Comparison of ENCODE assay signal across 24 mouse cellular contexts in genomic region chr14:8789348-8789747, GRCm38 (mm10).
DNase-seq lines count a peak whose midpoint lies in the region; ATAC-seq and TF ChIP-seq lines count a peak whose summit lies in the region.
"Had no signal": no experiment of that assay in that cellular context is flagged by ENCODE, and none has a peak within 500 bp of the region (broad histone marks: within the 10 kb centered on the region; RNA-seq: fewer than 3 reads in every experiment).

No protein-coding gene starts in this region.

- no peak overlapping the region for H3K4me2 ChIP-seq in forebrain, postnatal 0 days (ENCODE audit: low read depth)
- no peak overlapping the region for H3K4me2 ChIP-seq in forebrain, embryonic 16.5 days (ENCODE audit: low read length)
- no peak overlapping the region for H3K4me2 ChIP-seq in intestine, embryonic 15.5 days (replicated peaks)
- no peak overlapping the region for H3K4me2 ChIP-seq in intestine, postnatal 0 days (replicated peaks; ENCODE audit: low read depth)
- H3K4me2 ChIP-seq: forebrain, embryonic 12.5 days; heart, embryonic 13.5 days; liver, embryonic 12.5 days; lung, embryonic 15.5 days had no signal

- H3K36me3 ChIP-seq in forebrain, postnatal 0 days (ENCODE audit: insufficient read depth): no peaks in the 10 kb centered on the region
- H3K36me3 ChIP-seq in forebrain, embryonic 16.5 days (ENCODE audit: control insufficient read depth, insufficient read depth): no peaks in the 10 kb centered on the region
- no peaks in the 10 kb centered on the region for H3K36me3 ChIP-seq in intestine, embryonic 15.5 days
- H3K36me3 ChIP-seq in intestine, postnatal 0 days (ENCODE audit: control insufficient read depth, insufficient read depth): no peaks in the 10 kb centered on the region
- H3K36me3 ChIP-seq: forebrain, embryonic 12.5 days; heart, embryonic 13.5 days; hindbrain, embryonic 10.5 days; liver, embryonic 12.5 days; lung, embryonic 15.5 days; midbrain, embryonic 10.5 days had no signal

- DNase-seq in forebrain, postnatal 0 days: no peak
- peak; percentile 1 for DNase-seq in 3134 (ENCODE audit: extremely low read depth, insufficient read length, low spot score)
- DNase-seq in brain, adult 2 months (ENCODE audit: low read depth, low spot score): peak; percentile 4
- DNase-seq in embryo, embryonic 10.5 days (ENCODE audit: low spot score): no peak
- DNase-seq: adrenal gland, postnatal 25 days; cerebellum, adult 11 months; cerebellum, adult 9-11 months; gastrocnemius, postnatal 10 days; kidney, adult 18-20 months; kidney, postnatal 10 days; right cerebral cortex, postnatal 4 days; thymus, postnatal 25 days had no signal

- no peaks in the 10 kb centered on the region for H3K27me3 ChIP-seq in forebrain, postnatal 0 days (ENCODE audit: insufficient read depth, low read length)
- no peaks in the 10 kb centered on the region for H3K27me3 ChIP-seq in forebrain, embryonic 16.5 days (replicated peaks; ENCODE audit: control insufficient read depth, insufficient read depth, low read length)
- no peaks in the 10 kb centered on the region for H3K27me3 ChIP-seq in intestine, embryonic 15.5 days (replicated peaks)
- no peaks in the 10 kb centered on the region for H3K27me3 ChIP-seq in intestine, postnatal 0 days (replicated peaks; ENCODE audit: control insufficient read depth, insufficient read depth, low read length)
- H3K27me3 ChIP-seq: forebrain, embryonic 12.5 days; heart, embryonic 13.5 days; liver, embryonic 12.5 days; lung, embryonic 15.5 days had no signal

- H3K9ac ChIP-seq in forebrain, postnatal 0 days: no peak overlapping the region
- no peak overlapping the region for H3K9ac ChIP-seq in forebrain, embryonic 16.5 days (replicated peaks; ENCODE audit: low read depth, low read length)
- no peak overlapping the region for H3K9ac ChIP-seq in intestine, embryonic 15.5 days
- H3K9ac ChIP-seq in intestine, postnatal 0 days (ENCODE audit: low read depth, low read length): no peak overlapping the region
- H3K9ac ChIP-seq: forebrain, embryonic 12.5 days; heart, embryonic 13.5 days; liver, embryonic 12.5 days; lung, embryonic 15.5 days had no signal

- no peaks in the 10 kb centered on the region for H3K9me3 ChIP-seq in forebrain, postnatal 0 days (ENCODE audit: low read length)
- H3K9me3 ChIP-seq in forebrain, embryonic 16.5 days (ENCODE audit: control insufficient read depth, low read length): no peaks in the 10 kb centered on the region
- H3K9me3 ChIP-seq in intestine, embryonic 15.5 days: no peaks in the 10 kb centered on the region
- no peaks in the 10 kb centered on the region for H3K9me3 ChIP-seq in intestine, postnatal 0 days (ENCODE audit: control insufficient read depth)
- H3K9me3 ChIP-seq: forebrain, embryonic 12.5 days; heart, embryonic 13.5 days; hindbrain, embryonic 10.5 days; liver, embryonic 12.5 days; lung, embryonic 15.5 days; midbrain, embryonic 10.5 days had no signal

- TF ChIP-seq CTCF in forebrain, postnatal 0 days (IDR thresholded peaks at IDR 0.05; ENCODE audit: low read depth): no peak
- TF ChIP-seq CTCF in intestine, postnatal 0 days (IDR thresholded peaks at IDR 0.05; ENCODE audit: low read depth): no peak

- H3K4me3 ChIP-seq in forebrain, postnatal 0 days (ENCODE audit: low read depth, low read length): no peak overlapping the region
- H3K4me3 ChIP-seq in forebrain, embryonic 16.5 days (replicated peaks; ENCODE audit: low read length): no peak overlapping the region
- no peak overlapping the region for H3K4me3 ChIP-seq in intestine, embryonic 15.5 days (replicated peaks)
- H3K4me3 ChIP-seq in intestine, postnatal 0 days (ENCODE audit: low read depth, low read length): no peak overlapping the region
- H3K4me3 ChIP-seq: erythroblast, embryonic 14.5 days; forebrain, embryonic 12.5 days; heart, embryonic 13.5 days; hindbrain, embryonic 10.5 days; liver, embryonic 12.5 days; lung, embryonic 15.5 days; midbrain, embryonic 10.5 days had no signal

- WGBS in forebrain, postnatal 0 days: 74% methylated on average over 1 of the region's 1 CpGs
- 81% methylated on average over 1 of the region's 1 CpGs for WGBS in forebrain, embryonic 16.5 days
- WGBS in intestine, embryonic 15.5 days: 34% methylated on average over 1 of the region's 1 CpGs
- 22% methylated on average over 1 of the region's 1 CpGs for WGBS in intestine, postnatal 0 days

- no peak overlapping the region for H3K27ac ChIP-seq in forebrain, postnatal 0 days (ENCODE audit: low read depth, low read length)
- H3K27ac ChIP-seq in forebrain, embryonic 16.5 days (ENCODE audit: low read length): no peak overlapping the region
- H3K27ac ChIP-seq in intestine, embryonic 15.5 days: no peak overlapping the region
- H3K27ac ChIP-seq in intestine, postnatal 0 days (ENCODE audit: low read depth, low read length): no peak overlapping the region
- H3K27ac ChIP-seq: forebrain, embryonic 12.5 days; hindbrain, embryonic 10.5 days; hindbrain, postnatal 0 days; liver, embryonic 12.5 days; lung, embryonic 15.5 days; midbrain, embryonic 10.5 days had no signal

- no peaks in the 10 kb centered on the region for H3K4me1 ChIP-seq in forebrain, postnatal 0 days (ENCODE audit: insufficient read depth)
- H3K4me1 ChIP-seq in forebrain, embryonic 16.5 days (replicated peaks; ENCODE audit: control insufficient read depth, insufficient read depth, low read length): no peaks in the 10 kb centered on the region
- no peaks in the 10 kb centered on the region for H3K4me1 ChIP-seq in intestine, embryonic 15.5 days (replicated peaks)
- H3K4me1 ChIP-seq in intestine, postnatal 0 days (replicated peaks; ENCODE audit: control insufficient read depth, insufficient read depth, low read length): no peaks in the 10 kb centered on the region
- H3K4me1 ChIP-seq: forebrain, embryonic 12.5 days; hindbrain, embryonic 10.5 days; liver, embryonic 12.5 days; lung, embryonic 15.5 days; midbrain, embryonic 10.5 days had no signal

- ATAC-seq in forebrain, postnatal 0 days: peak; percentile 59
- no peak for ATAC-seq in forebrain, embryonic 16.5 days
- 0 out of 2 replicates have a peak, but pooled peaks have one; percentile 36 for ATAC-seq in intestine, embryonic 15.5 days
- ATAC-seq in intestine, postnatal 0 days: no peak
- no peak for ATAC-seq in activated CD4-positive, CD25-positive, alpha-beta regulatory T cell, adult 4 months
- ATAC-seq: hindbrain, postnatal 0 days; liver, embryonic 12.5 days had no signal

Comparison
In these comparisons a context has a peak if more than half of its experiments do, and no peak if none do; other contexts are left out.
1. ATAC-seq: peak in forebrain, postnatal 0 days (single experiment) and intestine, embryonic 15.5 days (single experiment); none in forebrain, embryonic 16.5 days (single experiment), intestine, postnatal 0 days (single experiment) and activated CD4-positive, CD25-positive, alpha-beta regulatory T cell, adult 4 months (single experiment).
2. DNase-seq: peak in 3134 (single experiment) and brain, adult 2 months (single experiment); none in forebrain, postnatal 0 days (single experiment) and embryo, embryonic 10.5 days (single experiment).